ENCODE assay signal across 7 mouse cellular contexts in genomic region chr1:171287136-171288081, GRCm38 (mm10). TPM values are rescaled to one million over a fixed set of nuclear protein-coding genes. Genes with fewer than 3 reads are reported as not detected.
DNase-seq lines count a peak whose midpoint lies in the region; ATAC-seq and TF ChIP-seq lines count a peak whose summit lies in the region.

Gene Usp21, minus strand, starts transcription at chr1:171287991.

- TF ChIP-seq CTCF in intestine, postnatal 0 days (IDR thresholded peaks at IDR 0.05; ENCODE audit: low read depth), result 0 out of 2 replicates have a peak, but pooled peaks have one; percentile 3
- TF ChIP-seq CTCF in small intestine, adult 2 months (IDR thresholded peaks at IDR 0.05; ENCODE audit: extremely low read depth, insufficient read length, insufficient replicate concordance, low read depth, low read length), result no peak

- H3K9me3 ChIP-seq in intestine, postnatal 0 days (ENCODE audit: control insufficient read depth), result no peaks in the 10 kb centered on the region
- no peaks in the 10 kb centered on the region for H3K9me3 ChIP-seq in midbrain, embryonic 12.5 days

- H3K27ac ChIP-seq in intestine, postnatal 0 days (ENCODE audit: low read depth, low read length), result peak within 1 kb of the TSS; percentile 54
- H3K27ac ChIP-seq in midbrain, embryonic 12.5 days (replicated peaks), result peak within 1 kb of the TSS; percentile 96
- H3K27ac ChIP-seq in small intestine, adult 2 months (ENCODE audit: insufficient read depth, low read depth, low read length), result peak within 1 kb of the TSS; percentile 43; the same call in 1 of the 2 replicates

- intact Hi-C loops in left cerebral cortex, postnatal 4 days (cut with DNase I), result no loop called here

- under 1% methylated on average over 49 of the region's 49 CpGs for WGBS in intestine, postnatal 0 days
- WGBS in midbrain, embryonic 12.5 days, result under 1% methylated on average over 49 of the region's 49 CpGs
- WGBS in small intestine, adult 2 months, result under 1% methylated on average over 49 of the region's 49 CpGs

- peak; percentile 94 for DNase-seq in adrenal gland, adult 8-10 months
- peak; percentile 90 for DNase-seq in embryo, embryonic 9.5 days (ENCODE audit: extremely low spot score)
- DNase-seq in gonadal fat pad, adult 2 months (ENCODE audit: low read depth), result no peak
- DNase-seq in left cerebral cortex, postnatal 4 days, result peak; percentile 97

- H3K4me3 ChIP-seq in intestine, postnatal 0 days (ENCODE audit: low read depth, low read length), result peak within 1 kb of the TSS; percentile 76
- H3K4me3 ChIP-seq in midbrain, embryonic 12.5 days, result peak within 1 kb of the TSS; percentile 71
- H3K4me3 ChIP-seq in small intestine, adult 2 months (ENCODE audit: low read depth, low read length), result peak within 1 kb of the TSS; percentile 94

- no peaks in the 10 kb centered on the region; the same call in 1 of the 2 replicates for H3K4me1 ChIP-seq in intestine, postnatal 0 days (replicated peaks; ENCODE audit: control insufficient read depth, insufficient read depth, low read length)
- peaks cover 18% of the 10 kb centered on the region for H3K4me1 ChIP-seq in midbrain, embryonic 12.5 days
- peaks cover 8% of the 10 kb centered on the region for H3K4me1 ChIP-seq in small intestine, adult 2 months (ENCODE audit: control insufficient read depth, insufficient read depth, insufficient read length, low read length)

- peak within 1 kb of the TSS; percentile 91 for H3K9ac ChIP-seq in intestine, postnatal 0 days (ENCODE audit: low read depth, low read length)
- peak within 1 kb of the TSS; percentile 93 for H3K9ac ChIP-seq in midbrain, embryonic 12.5 days (replicated peaks)

- H3K4me2 ChIP-seq in intestine, postnatal 0 days (replicated peaks; ENCODE audit: low read depth), result peak within 1 kb of the TSS; percentile 86
- peak within 1 kb of the TSS; percentile 58 for H3K4me2 ChIP-seq in midbrain, embryonic 12.5 days (replicated peaks)

- ATAC-seq in intestine, postnatal 0 days, result peak; percentile 88
- peak; percentile 95 for ATAC-seq in midbrain, embryonic 12.5 days (ENCODE audit: low FRiP score, low read depth)

- peak; percentile 75 for TF ChIP-seq POLR2A in small intestine, adult 2 months (IDR thresholded peaks at IDR 0.05; ENCODE audit: low read depth, low read length)

- H3K36me3 ChIP-seq in intestine, postnatal 0 days (ENCODE audit: control insufficient read depth, insufficient read depth), result peaks cover 45% of the 10 kb centered on the region
- peaks cover 57% of the 10 kb centered on the region for H3K36me3 ChIP-seq in midbrain, embryonic 12.5 days
- peaks cover 21% of the 10 kb centered on the region for H3K36me3 ChIP-seq in small intestine, adult 2 months (ENCODE audit: control insufficient read depth, insufficient read depth, low read length)

- no peaks in the 10 kb centered on the region for H3K27me3 ChIP-seq in intestine, postnatal 0 days (replicated peaks; ENCODE audit: control insufficient read depth, insufficient read depth, low read length)
- no peaks in the 10 kb centered on the region for H3K27me3 ChIP-seq in midbrain, embryonic 12.5 days
- no peaks in the 10 kb centered on the region for H3K27me3 ChIP-seq in small intestine, adult 2 months (ENCODE audit: control insufficient read depth, insufficient read depth, low read length)

RNA-seq across cellular contexts. Expression of gene Usp21, which starts in this region (rescaled TPM):
- 10 to 100 TPM; 39.3 to 64.7 (median 52.0) TPM for total RNA-seq in adrenal gland, adult 8-10 months (2022)
- polyA plus RNA-seq in gonadal fat pad, adult 2 months (2012; rRNA removed), result 35.0 and 36.8 TPM in 2 replicates
- 20.4 and 21.7 TPM in 2 replicates for polyA plus RNA-seq in intestine, postnatal 0 days (2015; fragmentation: Nextera tagmentation; extraction: Ambion mirVana)
- total RNA-seq in left cerebral cortex, postnatal 4 days (2021), result 10 to 100 TPM; 60.4 to 66.4 TPM
- polyA plus RNA-seq in midbrain, embryonic 12.5 days (2016; fragmentation: Nextera tagmentation; extraction: Ambion mirVana), result 113 and 119 TPM in 2 replicates
- polyA plus RNA-seq in small intestine, adult 2 months (2012; rRNA removed), result 18.3 and 30.2 TPM in 2 replicates

Comparison
In these comparisons a context has a peak if more than half of its experiments do, and no peak if none do; other contexts are left out.
1. H3K27ac ChIP-seq: peak in every context shown above with its lines; median percentile 96 in midbrain, embryonic 12.5 days; 54 in intestine, postnatal 0 days; 43 in small intestine, adult 2 months.